In genomic region chr19:11992441-11993029, GRCm38 (mm10) we compare ENCODE assay signal across 22 mouse cellular contexts. TPM values are rescaled to one million over a fixed set of nuclear protein-coding genes. Genes with fewer than 3 reads are reported as not detected.
"Had no signal": no experiment of that assay in that cellular context is flagged by ENCODE, and none has a peak within 500 bp of the region (broad histone marks: within the 10 kb centered on the region; RNA-seq: fewer than 3 reads in every experiment).

No protein-coding gene starts in this region.

- H3K9me3 ChIP-seq: limb, embryonic 15.5 days; midbrain, embryonic 10.5 days; neural tube, embryonic 13.5 days had no signal

- H3K27ac ChIP-seq: limb, embryonic 15.5 days; liver, embryonic 14.5 days; midbrain, embryonic 10.5 days; neural tube, embryonic 13.5 days had no signal

- H3K4me1 ChIP-seq: limb, embryonic 15.5 days; midbrain, embryonic 10.5 days; neural tube, embryonic 13.5 days had no signal

- DNase-seq: kidney, postnatal 10 days; kidney, postnatal 4 days; lung, adult 18-20 months; lung, postnatal 4 days; retina, postnatal 1 day; right cerebral cortex, postnatal 4 days; spleen, adult 18-20 months; thymus, adult 18-20 months; thymus, postnatal 14 days had no signal

- ATAC-seq: lung, postnatal 0 days; midbrain, embryonic 16.5 days had no signal

- H3K4me3 ChIP-seq: limb, embryonic 15.5 days; midbrain, embryonic 10.5 days; neural tube, embryonic 13.5 days had no signal

- H3K9ac ChIP-seq: limb, embryonic 15.5 days; liver, embryonic 14.5 days; neural tube, embryonic 13.5 days had no signal

- H3K27me3 ChIP-seq: limb, embryonic 15.5 days; neural tube, embryonic 13.5 days had no signal

- H3K4me2 ChIP-seq: limb, embryonic 15.5 days; neural tube, embryonic 13.5 days had no signal

RNA-seq across cellular contexts. Expression of gene Olfr1423, which starts 48.6 kb away (rescaled TPM):
- total RNA-seq: layer of hippocampus, postnatal 25 days; left cerebral cortex, adult 8-10 months; left cerebral cortex, postnatal 25 days; megakaryocyte, adult 5-6 weeks had no signal
- polyA plus RNA-seq: kidney, embryonic 14.5 days; limb, embryonic 11.5 days; liver, embryonic 14.5 days; lung, postnatal 0 days; midbrain, embryonic 16.5 days; neural tube, embryonic 13.5 days; stomach, embryonic 14.5 days had no signal
